Mouse (Mus musculus) skeletal muscle tissue, adult 2 months (tissue): ENCODE measurements around the gene Tmod2.
"Not testable (repeated sequence)": the region's sequence is repeated elsewhere in the genome, so short reads cannot be mapped to it uniquely, and the experiment has no call there.

Experiments used
- DNase-seq: peaks from one replicate; pipeline ENCODE4 v3.0.0-alpha.2; 2012; ENCODE audit warnings: low read depth, low spot score

The Tmod2 gene

GRCm38 (mm10) chr9:75610571-75611493, at the start of gene Tmod2:
Gene Tmod2, minus strand, starts transcription at chr9:75611325.
- no peak for DNase-seq

- no peak for DNase-seq
These were observed 49.8 kb upstream of the Tmod2 start for GRCm38 (mm10) chr9:75660917-75661316.

- DNase-seq: peak; percentile 75
These were observed 45.3 kb upstream of the Tmod2 start for GRCm38 (mm10) chr9:75656456-75656855.

- DNase-seq: peak; percentile 86
These were observed 43.1 kb upstream of the Tmod2 start for GRCm38 (mm10) chr9:75653981-75654911.

- DNase-seq: no peak
These were observed 34.3 kb upstream of the Tmod2 start for GRCm38 (mm10) chr9:75645405-75645804.

GRCm38 (mm10) chr9:75634226-75634625, 23.1 kb upstream of the Tmod2 start:
- no peak for DNase-seq

GRCm38 (mm10) chr9:75633603-75634002, 22.5 kb upstream of the Tmod2 start:
- no peak for DNase-seq

- no peak for DNase-seq
These were observed 21.8 kb upstream of the Tmod2 start for GRCm38 (mm10) chr9:75632902-75633301.

- no peak for DNase-seq
These were observed 21.0 kb upstream of the Tmod2 start for GRCm38 (mm10) chr9:75632111-75632510.

GRCm38 (mm10) chr9:75630823-75631454, 19.8 kb upstream of the Tmod2 start:
- DNase-seq: no peak

GRCm38 (mm10) chr9:75626308-75626604, 15.1 kb upstream of the Tmod2 start:
- no peak for DNase-seq

- DNase-seq: peak; percentile 71
These were observed 14.6 kb upstream of the Tmod2 start, which contains the start of gene Lysmd2 for GRCm38 (mm10) chr9:75625556-75626307. Gene Lysmd2, plus strand, starts transcription at chr9:75625741.

GRCm38 (mm10) chr9:75624983-75625555, 13.9 kb upstream of the Tmod2 start:
- DNase-seq: no peak

GRCm38 (mm10) chr9:75621428-75621827, 10.3 kb upstream of the Tmod2 start:
- no peak for DNase-seq

- DNase-seq: not testable (repeated sequence)
These were observed 8.6 kb upstream of the Tmod2 start for GRCm38 (mm10) chr9:75619761-75620160.

GRCm38 (mm10) chr9:75618836-75619400, 7.8 kb upstream of the Tmod2 start:
- no peak for DNase-seq

GRCm38 (mm10) chr9:75616560-75616959, 5.4 kb upstream of the Tmod2 start:
- DNase-seq: no peak

GRCm38 (mm10) chr9:75609965-75610364, 1.2 kb downstream of the Tmod2 start:
- DNase-seq: no peak

GRCm38 (mm10) chr9:75609505-75609904, 1.6 kb downstream of the Tmod2 start:
- DNase-seq: no peak

GRCm38 (mm10) chr9:75607496-75607895, 3.6 kb downstream of the Tmod2 start:
- no peak for DNase-seq
